Mouse (Mus musculus): ENCODE measurements around the gene Celsr2.

GRCm38 (mm10) chr3:108425624-108426018 lies 10.3 kb upstream of the Celsr2 start:
- TF ChIP-seq HCFC1 (IDR thresholded peaks at IDR 0.05; ENCODE audit: borderline replicate concordance, insufficient read depth, low read length) (no peak), ZNF384 (IDR thresholded peaks at IDR 0.05; ENCODE audit: low read depth, low read length) (no peak)
